Mouse (Mus musculus) embryonic facial prominence, embryonic 11.5 days (tissue): Measurements from ENCODE around the gene Atp6v1g3. TPM values are rescaled to one million over a fixed set of nuclear protein-coding genes. Genes with fewer than 3 reads are reported as not detected.

Experiments used
- ATAC-seq: fragments of 200-750 bp; cut with Nextera tagmentation; replicated peaks from 2 replicates; pipeline ENCODE4 v1.8.0; 2017; ENCODE audit warnings: low read depth; ENCODE audit not compliant: insufficient number of reproducible peaks, low FRiP score, low TSS enrichment
- DNase-seq: peaks from one replicate; pipeline ENCODE4 v3.0.0-alpha.2; 2015; ENCODE audit warnings: low spot score
- H3K27ac ChIP-seq: fragments of 300-500 bp; sonication (generic); replicated peaks from 2 replicates; pipeline ENCODE4 v1.5.1; 2014; ENCODE audit warnings: mild to moderate bottlenecking, low read depth, low read length, control low read depth
- H3K27me3 ChIP-seq: fragments of 300-500 bp; sonication (generic); 2 replicates; pipeline ENCODE4 v1.6.1; 2014; ENCODE audit warnings: mild to moderate bottlenecking, low read length, moderate library complexity, mixed read lengths; ENCODE audit not compliant: control insufficient read depth, insufficient read depth
- H3K36me3 ChIP-seq: fragments of 300-500 bp; sonication (generic); replicated peaks from 2 replicates; pipeline ENCODE4 v1.6.1; 2014; ENCODE audit warnings: low read depth, mild to moderate bottlenecking, low read length, moderate library complexity, mixed read lengths; ENCODE audit not compliant: control insufficient read depth, insufficient read depth
- H3K4me1 ChIP-seq: fragments of 300-500 bp; sonication (generic); 2 replicates; pipeline ENCODE4 v1.6.1; 2014; ENCODE audit warnings: low read length, mixed read lengths; ENCODE audit not compliant: control insufficient read depth, insufficient read depth
- H3K4me2 ChIP-seq: fragments of 300-500 bp; sonication (generic); 2 replicates; pipeline ENCODE4 v1.6.1; 2014; ENCODE audit warnings: low read depth, mild to moderate bottlenecking, control low read depth, low read length, moderate library complexity
- H3K4me3 ChIP-seq: fragments of 300-500 bp; sonication (generic); 2 replicates; pipeline ENCODE4 v1.5.1; 2014; ENCODE audit warnings: low read depth, low read length, control low read depth
- H3K9ac ChIP-seq: fragments of 300-500 bp; sonication (generic); replicated peaks from 2 replicates; pipeline ENCODE4 v1.6.1; 2014; ENCODE audit warnings: mild to moderate bottlenecking, control low read depth, low read length
- H3K9me3 ChIP-seq: fragments of 300-500 bp; sonication (generic); replicated peaks from 2 replicates; pipeline ENCODE4 v1.6.1; 2016; ENCODE audit warnings: mild to moderate bottlenecking, low read length, inconsistent platforms, mixed read lengths; ENCODE audit not compliant: control insufficient read depth
- WGBS: fragments of 180-500 bp; shearing (Covaris S2); extraction: QIAGEN DNeasy Blood & Tissue Kit; methylation state at CpG from one replicate; pipeline ENCODE4 v1.1.7; 2014; 5-methylcytosine and 5-hydroxymethylcytosine counted together
- polyA plus RNA-seq: library from polyadenylated mRNA; unstranded; fragments of >200 nt; fragmentation: Nextera tagmentation; extraction: Ambion mirVana; gene quantifications from 2 replicates; pipeline ENCODE4 v1.2.1, GENCODE M21; 2014

The Atp6v1g3 gene
- polyA plus RNA-seq, 1 experiment from 2014 or later: not detected

- Histone ChIP-seq H3K4me2 (no peak overlapping the region), H3K9ac (no peak overlapping the region), H3K4me3 (no peak overlapping the region), H3K36me3 (no peaks in the 10 kb centered on the region), H3K27me3 (no peaks in the 10 kb centered on the region), H3K9me3 (no peaks in the 10 kb centered on the region), H3K4me1 (no peaks in the 10 kb centered on the region), H3K27ac (no peak overlapping the region)
- ATAC-seq (no peak), DNase-seq (no peak)
- WGBS: 87% methylated on average over 2 of the region's 2 CpGs
Observed at GRCm38 (mm10) chr1:138337417-138337816, 63.9 kb downstream of the Atp6v1g3 start.

Other genes starting within 250 kb of the Atp6v1g3 start
- gene Ptprc, start 98.0 kb upstream of the Atp6v1g3 start, polyA plus RNA-seq: 1.3 and 1.6 TPM in 2 replicates